Mouse (Mus musculus) fibroblast of lung, adult 2 months (primary cell): ENCODE data around the gene AK157302.
"Not testable (repeated sequence)": the region's sequence is repeated elsewhere in the genome, so short reads cannot be mapped to it uniquely, and the experiment has no call there.

Experiments
- DNase-seq: peaks from one replicate; pipeline ENCODE4 v3.0.0-alpha.2; 2011; ENCODE audit warnings: low read depth

AK157302 gene

GRCm38 (mm10) chr13:21495080-21495479 is at the start of gene AK157302:
TSS of gene AK157302 (plus strand) at chr13:21495223.
- no peak for DNase-seq

- DNase-seq: no peak
Measured at GRCm38 (mm10) chr13:21446796-21447195, 48.2 kb upstream of the AK157302 start.

- no peak for DNase-seq
Measured at GRCm38 (mm10) chr13:21447856-21448614, 47.0 kb upstream of the AK157302 start.

GRCm38 (mm10) chr13:21453042-21453441 is 42.0 kb upstream of the AK157302 start:
- DNase-seq: no peak

GRCm38 (mm10) chr13:21453449-21453848 is 41.6 kb upstream of the AK157302 start, which contains the start of gene Zscan26:
TSS of gene Zscan26 (minus strand) at chr13:21453730.
- peak; percentile 78 for DNase-seq

GRCm38 (mm10) chr13:21454133-21454532 is 40.9 kb upstream of the AK157302 start:
- no peak for DNase-seq

- no peak for DNase-seq
Measured at GRCm38 (mm10) chr13:21456347-21456746, 38.7 kb upstream of the AK157302 start.

- not testable (repeated sequence) for DNase-seq
Measured at GRCm38 (mm10) chr13:21462516-21462915, 32.5 kb upstream of the AK157302 start.

- no peak for DNase-seq
Measured at GRCm38 (mm10) chr13:21467336-21467735, 27.7 kb upstream of the AK157302 start.

GRCm38 (mm10) chr13:21468061-21469019 is 26.7 kb upstream of the AK157302 start, which contains the start of gene Nkapl:
TSS of gene Nkapl (minus strand) at chr13:21468509.
- peak; percentile 55 for DNase-seq

- DNase-seq: no peak
Measured at GRCm38 (mm10) chr13:21469097-21469496, 25.9 kb upstream of the AK157302 start.

- no peak for DNase-seq
Measured at GRCm38 (mm10) chr13:21472427-21472826, 22.6 kb upstream of the AK157302 start.

GRCm38 (mm10) chr13:21478759-21479670 is 16.0 kb upstream of the AK157302 start, which contains the start of the genes Zkscan4 and Gm10065:
TSS of gene Zkscan4 (plus strand) at chr13:21478907.
TSS of gene Gm10065 (minus strand) at chr13:21479441.
- DNase-seq: peak; percentile 30

GRCm38 (mm10) chr13:21486881-21487280 is 8.1 kb upstream of the AK157302 start:
- DNase-seq: no peak

GRCm38 (mm10) chr13:21492847-21493246 is 2.2 kb upstream of the AK157302 start:
- DNase-seq: peak; percentile 8

GRCm38 (mm10) chr13:21501182-21501581 is 6.2 kb downstream of the AK157302 start, which contains the start of gene Gm11273:
TSS of gene Gm11273 (minus strand) at chr13:21501418.
- DNase-seq: not testable (repeated sequence)

- no peak for DNase-seq
Measured at GRCm38 (mm10) chr13:21502296-21502695, 7.3 kb downstream of the AK157302 start.

GRCm38 (mm10) chr13:21506221-21506649 is 11.2 kb downstream of the AK157302 start:
- peak; percentile 73 for DNase-seq

- DNase-seq: no peak
Measured at GRCm38 (mm10) chr13:21530136-21530535, 35.1 kb downstream of the AK157302 start.

- peak; percentile 61 for DNase-seq
Measured at GRCm38 (mm10) chr13:21530781-21531201, 35.8 kb downstream of the AK157302 start, which contains the start of gene Zkscan8. TSS of gene Zkscan8 (minus strand) at chr13:21531120.

GRCm38 (mm10) chr13:21542708-21543107 is 47.7 kb downstream of the AK157302 start, which contains the start of gene Olfr1366:
TSS of gene Olfr1366 (minus strand) at chr13:21542808.
- no peak for DNase-seq
